Mouse (Mus musculus) megakaryocyte, embryonic 14.5 days (primary cell): ENCODE data around the gene Lekr1.

Source experiments
- FLI1 ChIP-seq: IDR thresholded peaks from 2 replicates; pipeline ENCODE4 v1.6.1; 2012; ENCODE audit warnings: low read length, inconsistent platforms, mixed read lengths
- GATA1 ChIP-seq: IDR thresholded peaks from 3 replicates; pipeline ENCODE4 v1.6.1; 2012; ENCODE audit warnings: mixed read lengths, low read length, inconsistent platforms, borderline replicate concordance

GRCm38 (mm10) chr3:65665977-65666766 is at the start of gene Lekr1:
- TF ChIP-seq GATA1 (no peak), FLI1 (no peak)
